Mouse (Mus musculus) lung, embryonic 15.5 days (tissue): ENCODE measurements around the gene Pde4d. TPM values are rescaled to one million over a fixed set of nuclear protein-coding genes. Genes with fewer than 3 reads are reported as not detected.
A peak's percentile ranks its signal among the peaks of the same experiment; 100 is the strongest.

Source experiments
- ATAC-seq: fragments of 200-750 bp; cut with Nextera tagmentation; 2 replicates; pipeline ENCODE4 v1.8.0; 2017; ENCODE audit warnings: moderate number of reproducible peaks, borderline replicate concordance; ENCODE audit not compliant: low FRiP score, low TSS enrichment; ENCODE audit errors: extremely low read depth
- H3K27ac ChIP-seq: fragments of 300-500 bp; sonication (generic); 2 replicates; pipeline ENCODE4 v1.5.1; 2015; ENCODE audit warnings: moderate library complexity, mild to moderate bottlenecking, inconsistent platforms
- H3K27me3 ChIP-seq: fragments of 300-500 bp; sonication (generic); 2 replicates; pipeline ENCODE4 v1.6.1; 2015; ENCODE audit warnings: inconsistent platforms
- H3K36me3 ChIP-seq: fragments of 300-500 bp; sonication (generic); 2 replicates; pipeline ENCODE4 v1.6.1; 2015; ENCODE audit warnings: inconsistent platforms
- H3K4me1 ChIP-seq: fragments of 300-500 bp; sonication (generic); 2 replicates; pipeline ENCODE4 v1.6.1; 2015; ENCODE audit warnings: inconsistent platforms
- H3K4me2 ChIP-seq: fragments of 300-500 bp; sonication (generic); 2 replicates; pipeline ENCODE4 v1.6.1; 2015; ENCODE audit warnings: inconsistent platforms, mild to moderate bottlenecking, moderate library complexity
- H3K4me3 ChIP-seq: fragments of 300-500 bp; sonication (generic); 2 replicates; pipeline ENCODE4 v1.5.1; 2015; ENCODE audit warnings: mild to moderate bottlenecking, inconsistent platforms
- H3K9ac ChIP-seq: fragments of 300-500 bp; sonication (generic); 2 replicates; pipeline ENCODE4 v1.6.1; 2015; ENCODE audit warnings: inconsistent platforms
- H3K9me3 ChIP-seq: fragments of 300-500 bp; sonication (generic); 2 replicates; pipeline ENCODE4 v1.6.1; 2016; ENCODE audit warnings: inconsistent platforms
- WGBS: fragments of 180-500 bp; shearing (Covaris S2); methylation state at CpG from one replicate; pipeline ENCODE4 v1.1.7; 2015; 5-methylcytosine and 5-hydroxymethylcytosine counted together
- polyA plus RNA-seq: library from polyadenylated mRNA; unstranded; fragments of >200 nt; fragmentation: Nextera tagmentation; extraction: Ambion mirVana; gene quantifications from 2 replicates; pipeline ENCODE4 v1.2.1, GENCODE M21; 2015

Pde4d gene
- polyA plus RNA-seq, 1 experiment from 2014 or later = 18.2 TPM

DNA sequence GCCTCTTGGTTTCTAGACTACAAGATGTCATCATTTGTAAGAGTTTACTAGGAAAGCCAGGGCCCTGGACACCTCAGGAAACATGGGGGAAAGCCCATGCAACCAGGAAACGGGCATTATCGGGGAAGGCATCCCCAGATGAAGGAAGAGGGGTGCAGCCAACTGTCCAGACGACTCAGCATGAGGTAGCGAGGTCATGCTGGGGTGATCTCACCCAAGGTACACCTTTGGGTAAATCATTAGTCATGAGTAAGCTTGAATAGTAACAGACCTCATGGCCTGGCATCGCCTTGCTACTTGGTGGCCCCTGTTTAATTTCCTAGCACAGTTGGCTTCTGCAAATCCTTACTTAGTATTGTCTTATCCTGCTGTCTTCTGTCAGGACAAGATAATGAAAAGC, 1105.8 kb downstream of the Pde4d start:
- no peak for ATAC-seq
- no peak overlapping the region for H3K9ac ChIP-seq
- H3K9me3 ChIP-seq = no peaks in the 10 kb centered on the region
- H3K4me2 ChIP-seq = no peak overlapping the region
- no peaks in the 10 kb centered on the region for H3K27me3 ChIP-seq
- 79% methylated on average over 5 of the region's 5 CpGs for WGBS
- H3K4me3 ChIP-seq = no peak overlapping the region
- H3K27ac ChIP-seq = no peak overlapping the region
- H3K36me3 ChIP-seq = no peaks in the 10 kb centered on the region
- H3K4me1 ChIP-seq = no peaks in the 10 kb centered on the region

DNA sequence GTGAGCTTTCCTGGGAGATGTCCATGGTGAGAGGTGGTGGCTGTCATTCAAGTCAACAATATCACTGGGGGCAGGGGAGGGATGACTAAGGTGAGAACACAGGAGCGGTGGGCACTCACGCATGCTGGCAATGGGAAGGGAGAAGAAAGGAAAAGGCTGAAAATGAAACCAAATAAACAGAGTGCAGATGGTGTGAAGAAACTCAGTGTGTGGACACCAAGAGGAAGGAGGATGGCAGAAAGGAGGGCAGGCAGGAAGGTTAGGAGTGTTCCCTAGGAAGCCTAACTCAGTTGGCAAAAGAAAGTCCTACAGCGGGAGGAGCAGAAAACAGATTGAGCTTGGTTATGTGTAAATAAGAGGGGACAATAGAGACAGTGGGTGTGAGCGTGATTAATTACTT, 1107.1 kb downstream of the Pde4d start:
- WGBS = 75% methylated on average over 4 of the region's 4 CpGs
- Histone ChIP-seq H3K4me3 (no peak overlapping the region), H3K9ac (no peak overlapping the region), H3K9me3 (no peaks in the 10 kb centered on the region), H3K4me1 (no peaks in the 10 kb centered on the region), H3K4me2 (no peak overlapping the region), H3K36me3 (no peaks in the 10 kb centered on the region), H3K27me3 (no peaks in the 10 kb centered on the region), H3K27ac (no peak overlapping the region)
- no peak for ATAC-seq

DNA sequence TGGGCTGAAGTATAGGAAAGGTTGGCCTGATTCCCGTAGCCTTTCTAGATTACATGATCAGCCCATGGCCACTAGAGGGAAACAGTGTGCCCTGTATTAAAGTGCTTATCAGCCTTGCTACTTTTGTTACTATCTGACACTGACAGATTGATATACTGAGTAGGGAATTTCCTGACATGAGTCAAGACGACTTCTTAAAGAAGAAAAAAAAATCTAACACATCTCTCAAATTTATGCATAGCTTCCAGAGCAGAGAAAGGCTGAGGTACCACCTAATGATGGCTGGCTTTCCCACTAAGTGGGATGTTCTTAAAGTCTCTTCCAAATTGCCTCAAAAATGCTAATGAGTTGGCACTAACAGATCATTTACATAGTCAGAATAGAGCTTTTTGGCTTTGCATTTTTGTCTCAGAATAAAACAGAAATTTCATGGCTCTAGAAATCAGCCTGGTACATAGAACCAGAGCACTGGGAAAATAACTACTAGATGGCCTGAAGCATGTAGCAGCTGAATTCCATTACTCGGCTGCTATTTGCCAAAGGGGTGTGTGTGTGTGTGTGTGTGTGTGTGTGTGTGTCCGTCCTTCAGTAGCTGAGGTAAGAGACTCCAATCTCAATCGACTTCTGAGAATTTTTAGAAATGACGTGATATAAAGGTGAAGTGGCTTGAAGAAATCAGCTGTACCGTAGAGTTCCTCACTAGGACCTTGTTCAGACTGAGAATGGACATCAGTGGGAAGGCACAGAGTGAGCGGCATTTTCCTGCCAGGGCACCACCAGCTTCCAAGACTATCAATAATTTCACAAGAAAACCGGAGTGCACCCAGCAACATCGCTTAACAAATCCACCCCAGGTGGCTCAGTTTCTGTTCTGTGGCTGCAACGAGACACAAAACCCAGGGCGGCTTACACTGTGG, 1108.9 kb downstream of the Pde4d start:
- H3K4me2 ChIP-seq = no peak overlapping the region
- no peaks in the 10 kb centered on the region for H3K9me3 ChIP-seq
- no peaks in the 10 kb centered on the region for H3K27me3 ChIP-seq
- H3K4me3 ChIP-seq = no peak overlapping the region
- H3K4me1 ChIP-seq = no peaks in the 10 kb centered on the region
- WGBS = 64% methylated on average over 12 of the region's 12 CpGs
- H3K27ac ChIP-seq = no peak overlapping the region
- ATAC-seq = no peak
- no peaks in the 10 kb centered on the region for H3K36me3 ChIP-seq
- H3K9ac ChIP-seq = no peak overlapping the region

DNA sequence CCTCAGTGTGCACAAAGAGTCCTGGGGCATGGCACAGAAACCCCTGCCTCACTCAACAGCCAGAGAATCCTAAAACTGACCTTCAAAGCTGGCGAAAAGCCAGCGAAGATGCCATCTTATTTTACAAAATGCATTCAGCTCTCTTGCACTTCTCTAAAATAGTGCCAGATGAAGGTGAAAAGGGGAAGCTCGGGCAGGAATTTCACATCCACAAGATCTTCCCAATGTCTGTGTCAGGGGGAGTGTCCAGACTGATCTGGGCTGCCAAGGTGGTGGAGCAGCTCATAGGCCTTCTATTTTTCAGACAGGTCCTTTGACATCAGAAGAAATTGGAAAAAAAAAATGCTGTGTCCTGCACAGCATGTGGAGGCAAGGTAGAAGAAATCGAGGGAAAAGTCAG, 1110.5 kb downstream of the Pde4d start:
- H3K9me3 ChIP-seq = no peaks in the 10 kb centered on the region
- H3K27ac ChIP-seq = no peak overlapping the region
- no peaks in the 10 kb centered on the region for H3K36me3 ChIP-seq
- no peak for ATAC-seq
- H3K27me3 ChIP-seq = no peaks in the 10 kb centered on the region
- H3K9ac ChIP-seq = no peak overlapping the region
- H3K4me2 ChIP-seq = no peak overlapping the region
- no peak overlapping the region for H3K4me3 ChIP-seq
- 70% methylated on average over 4 of the region's 4 CpGs for WGBS
- H3K4me1 ChIP-seq = no peaks in the 10 kb centered on the region

GRCm38 (mm10) chr13:109568638-109569468, 1119.1 kb downstream of the Pde4d start:
- Histone ChIP-seq H3K4me1 (no peaks in the 10 kb centered on the region), H3K4me2 (no peak overlapping the region), H3K4me3 (no peak overlapping the region), H3K36me3 (no peaks in the 10 kb centered on the region), H3K9ac (no peak overlapping the region), H3K27ac (no peak overlapping the region), H3K9me3 (no peaks in the 10 kb centered on the region), H3K27me3 (no peaks in the 10 kb centered on the region)
- WGBS = 88% methylated on average over 20 of the region's 20 CpGs
- no peak for ATAC-seq

DNA sequence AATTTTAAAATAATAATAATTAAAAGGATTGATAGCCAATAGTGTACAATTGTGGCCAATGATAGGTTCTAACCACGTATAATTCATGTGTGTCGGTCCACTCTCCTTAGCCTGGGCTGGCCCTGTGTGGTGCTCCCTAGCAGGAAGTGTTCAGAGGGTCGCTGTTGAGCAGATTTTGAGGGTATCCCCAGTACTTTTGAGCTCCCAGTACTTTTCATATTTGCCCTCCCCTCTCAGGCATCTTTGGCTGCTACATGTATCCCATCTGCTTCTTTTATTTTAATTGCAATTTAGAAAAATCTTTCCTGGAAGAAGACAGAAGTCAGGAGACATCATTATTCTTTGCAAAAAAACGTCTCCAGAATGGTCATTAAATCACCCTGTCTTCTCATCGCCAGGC, 1119.7 kb downstream of the Pde4d start:
- Histone ChIP-seq H3K4me2 (no peak overlapping the region), H3K4me1 (no peaks in the 10 kb centered on the region), H3K4me3 (no peak overlapping the region), H3K9ac (no peak overlapping the region), H3K36me3 (no peaks in the 10 kb centered on the region), H3K9me3 (no peaks in the 10 kb centered on the region), H3K27ac (no peak overlapping the region), H3K27me3 (no peaks in the 10 kb centered on the region)
- no peak for ATAC-seq
- 67% methylated on average over 5 of the region's 5 CpGs for WGBS

- ATAC-seq = no peak
- H3K4me1 ChIP-seq = 0 out of 2 replicates have a peak, but pooled peaks cover 7% of the 10 kb centered on the region
- H3K4me2 ChIP-seq = no peak overlapping the region
- H3K9ac ChIP-seq = no peak overlapping the region
- H3K27ac ChIP-seq = no peak overlapping the region
- no peaks in the 10 kb centered on the region for H3K9me3 ChIP-seq
- H3K36me3 ChIP-seq = no peaks in the 10 kb centered on the region
- 73% methylated on average over 1 of the region's 1 CpGs for WGBS
- no peaks in the 10 kb centered on the region for H3K27me3 ChIP-seq
- no peak overlapping the region for H3K4me3 ChIP-seq
Observed at GRCm38 (mm10) chr13:109576725-109577124, 1127.0 kb downstream of the Pde4d start.

DNA sequence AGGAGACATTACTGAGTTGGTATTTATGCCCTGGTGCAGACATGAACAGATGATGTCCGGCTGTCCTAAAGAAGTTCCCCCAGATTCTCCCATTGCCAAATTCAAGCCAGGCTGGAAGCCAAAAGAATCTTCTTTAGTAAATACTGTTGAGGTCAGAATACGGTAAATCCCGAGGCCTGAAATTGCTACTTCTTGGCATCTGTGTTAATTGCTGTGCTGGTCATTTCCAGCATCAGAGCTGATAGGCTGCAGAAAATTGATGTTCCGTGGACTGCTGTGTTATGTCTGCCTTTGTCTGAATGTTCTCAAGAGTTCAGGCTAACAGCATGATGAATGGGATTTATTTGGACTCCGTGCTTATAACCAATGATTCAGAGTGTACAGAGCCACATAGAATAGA, 1127.7 kb downstream of the Pde4d start:
- Histone ChIP-seq H3K27me3 (no peaks in the 10 kb centered on the region), H3K4me2 (peak overlapping the region; percentile 6; the same call in 1 of the 2 replicates), H3K27ac (no peak overlapping the region), H3K4me3 (no peak overlapping the region), H3K9ac (no peak overlapping the region), H3K4me1 (0 out of 2 replicates have a peak, but pooled peaks cover 7% of the 10 kb centered on the region), H3K36me3 (no peaks in the 10 kb centered on the region), H3K9me3 (no peaks in the 10 kb centered on the region)
- WGBS = 41% methylated on average over 5 of the region's 5 CpGs
- peak; percentile 55; the same call in 1 of the 2 replicates for ATAC-seq

DNA sequence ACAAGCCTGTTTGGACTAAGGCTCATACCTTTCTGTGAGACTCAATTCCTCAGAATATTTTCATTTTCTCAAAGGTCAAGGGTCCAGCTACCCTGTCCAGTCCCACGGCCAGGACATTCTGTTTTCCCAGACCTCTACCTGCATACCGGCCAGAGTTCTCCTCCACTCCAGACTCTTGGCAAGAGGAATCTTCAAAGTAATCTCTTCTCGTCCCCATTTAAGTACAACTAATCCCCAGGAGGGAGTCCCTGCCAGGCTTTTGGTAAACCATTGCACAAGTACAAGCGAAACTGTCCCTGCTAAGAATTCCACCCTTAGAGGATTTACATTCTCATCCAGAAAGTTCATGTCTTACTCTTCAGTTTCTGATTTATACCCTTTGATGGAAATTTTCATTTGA, 1128.2 kb downstream of the Pde4d start:
- 65% methylated on average over 4 of the region's 4 CpGs for WGBS

GRCm38 (mm10) chr13:109581284-109582070, 1131.7 kb downstream of the Pde4d start:
- no peaks in the 10 kb centered on the region for H3K36me3 ChIP-seq
- no peak overlapping the region for H3K4me2 ChIP-seq
- 0 out of 2 replicates have a peak, but pooled peaks cover 7% of the 10 kb centered on the region for H3K4me1 ChIP-seq
- no peak for ATAC-seq
- H3K27ac ChIP-seq = no peak overlapping the region
- H3K4me3 ChIP-seq = no peak overlapping the region
- no peaks in the 10 kb centered on the region for H3K27me3 ChIP-seq
- H3K9me3 ChIP-seq = no peaks in the 10 kb centered on the region
- 72% methylated on average over 16 of the region's 16 CpGs for WGBS
- H3K9ac ChIP-seq = no peak overlapping the region

More for the DNA sequence above, 1128.2 kb downstream of the Pde4d start:
- H3K4me2 ChIP-seq = no peak overlapping the region
- H3K4me1 ChIP-seq = 0 out of 2 replicates have a peak, but pooled peaks cover 7% of the 10 kb centered on the region
- H3K9ac ChIP-seq = no peak overlapping the region
- no peak overlapping the region for H3K4me3 ChIP-seq
- H3K9me3 ChIP-seq = no peaks in the 10 kb centered on the region
- H3K27me3 ChIP-seq = no peaks in the 10 kb centered on the region
- no peaks in the 10 kb centered on the region for H3K36me3 ChIP-seq
- no peak overlapping the region for H3K27ac ChIP-seq
- ATAC-seq = no peak

DNA sequence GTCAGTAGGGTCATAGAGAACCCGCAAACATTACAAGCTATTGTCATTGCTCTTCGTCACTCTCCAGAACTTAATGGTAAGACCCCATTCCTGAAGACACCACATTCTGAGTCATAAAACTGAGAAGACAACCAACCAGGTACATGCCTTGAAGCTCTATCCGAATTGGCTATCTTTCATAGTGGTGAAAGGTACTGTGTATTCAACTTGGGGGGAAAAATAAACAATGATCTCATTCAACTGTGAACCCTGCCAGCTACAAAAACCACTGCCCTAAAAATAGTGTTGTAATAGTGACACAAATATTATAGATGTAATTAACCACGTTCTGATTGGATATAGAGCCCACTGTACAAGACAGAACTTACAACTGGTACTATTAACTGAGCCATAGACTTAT, 1140.3 kb downstream of the Pde4d start:
- H3K27me3 ChIP-seq = no peaks in the 10 kb centered on the region
- no peak overlapping the region for H3K4me2 ChIP-seq
- no peaks in the 10 kb centered on the region for H3K4me1 ChIP-seq
- 80% methylated on average over 4 of the region's 4 CpGs for WGBS
- H3K9ac ChIP-seq = no peak overlapping the region
- H3K4me3 ChIP-seq = no peak overlapping the region
- H3K9me3 ChIP-seq = no peaks in the 10 kb centered on the region
- no peak overlapping the region for H3K27ac ChIP-seq
- ATAC-seq = no peak
- no peaks in the 10 kb centered on the region for H3K36me3 ChIP-seq
